Mouse (Mus musculus) induced T-regulatory cell, adult 2 months (primary cell): ENCODE measurements around the gene Cuzd1.

Experiments
- DNase-seq: peaks from one replicate; pipeline ENCODE4 v3.0.0-alpha.2; 2012; ENCODE audit warnings: low read depth

Gene Cuzd1

GRCm38 (mm10) chr7:131322192-131322591, at the start of gene Cuzd1:
Cuzd1 (minus strand) TSS chr7:131322292.
- no peak for DNase-seq

- no peak for DNase-seq
Measured at GRCm38 (mm10) chr7:131371470-131371860, 49.4 kb upstream of the Cuzd1 start.

GRCm38 (mm10) chr7:131370648-131371469, 48.8 kb upstream of the Cuzd1 start, which contains the start of gene Pstk:
Pstk (plus strand) TSS chr7:131371141.
- DNase-seq = peak; percentile 93

- no peak for DNase-seq
Measured at GRCm38 (mm10) chr7:131364131-131364530, 42.0 kb upstream of the Cuzd1 start.

GRCm38 (mm10) chr7:131362615-131363300, 40.7 kb upstream of the Cuzd1 start, which contains the start of gene 2310057M21Rik:
2310057M21Rik (minus strand) TSS chr7:131362759.
- DNase-seq = peak; percentile 94

- no peak for DNase-seq
Measured at GRCm38 (mm10) chr7:131362269-131362614, 40.1 kb upstream of the Cuzd1 start.

- no peak for DNase-seq
Measured at GRCm38 (mm10) chr7:131356105-131356504, 34.0 kb upstream of the Cuzd1 start.

- DNase-seq = no peak
Measured at GRCm38 (mm10) chr7:131345856-131346541, 23.9 kb upstream of the Cuzd1 start.

GRCm38 (mm10) chr7:131337502-131338068, 15.5 kb upstream of the Cuzd1 start:
- DNase-seq = no peak

- DNase-seq = no peak
Measured at GRCm38 (mm10) chr7:131333564-131333963, 11.5 kb upstream of the Cuzd1 start, which contains the start of gene Fam24a. Fam24a (plus strand) TSS chr7:131333864.

GRCm38 (mm10) chr7:131331688-131332087, 9.6 kb upstream of the Cuzd1 start:
- DNase-seq = no peak

- no peak for DNase-seq
Measured at GRCm38 (mm10) chr7:131329416-131329815, 7.3 kb upstream of the Cuzd1 start, which contains the start of gene Fam24b. Fam24b (minus strand) TSS chr7:131329516.

GRCm38 (mm10) chr7:131327054-131327453, 5.0 kb upstream of the Cuzd1 start:
- peak; percentile 3 for DNase-seq

- no peak for DNase-seq
Measured at GRCm38 (mm10) chr7:131318340-131318739, 3.8 kb downstream of the Cuzd1 start.

- no peak for DNase-seq
Measured at GRCm38 (mm10) chr7:131317587-131317986, 4.5 kb downstream of the Cuzd1 start.

GRCm38 (mm10) chr7:131314493-131314892, 7.6 kb downstream of the Cuzd1 start:
- no peak for DNase-seq

- no peak for DNase-seq
Measured at GRCm38 (mm10) chr7:131306733-131307132, 15.4 kb downstream of the Cuzd1 start.

- DNase-seq = no peak
Measured at GRCm38 (mm10) chr7:131303340-131303739, 18.8 kb downstream of the Cuzd1 start.

- DNase-seq = no peak
Measured at GRCm38 (mm10) chr7:131297151-131297550, 24.9 kb downstream of the Cuzd1 start.

GRCm38 (mm10) chr7:131265851-131266250, 56.2 kb downstream of the Cuzd1 start:
- DNase-seq = no peak

- no peak for DNase-seq
Measured at GRCm38 (mm10) chr7:131264251-131264650, 57.8 kb downstream of the Cuzd1 start.

- DNase-seq = no peak
Measured at GRCm38 (mm10) chr7:131260946-131261345, 61.1 kb downstream of the Cuzd1 start.
